Mouse (Mus musculus) retina, adult 2 months (tissue): ENCODE data around the gene Pa2g4.

ENCODE experiments used
- DNase-seq: peaks from one replicate; pipeline ENCODE4 v3.0.0-alpha.2; 2012; ENCODE audit warnings: low read depth, low spot score

The Pa2g4 gene

GRCm38 (mm10) chr10:128536266-128536940 is 29.4 kb downstream of the Pa2g4 start:
- peak; percentile 80 for DNase-seq

- DNase-seq: no peak
Observed at GRCm38 (mm10) chr10:128535624-128536265, 30.0 kb downstream of the Pa2g4 start.

GRCm38 (mm10) chr10:128535206-128535605 is 30.6 kb downstream of the Pa2g4 start:
- no peak for DNase-seq

GRCm38 (mm10) chr10:128526366-128527356 is 39.1 kb downstream of the Pa2g4 start:
- no peak for DNase-seq

GRCm38 (mm10) chr10:128525671-128526308 is 40.0 kb downstream of the Pa2g4 start, which contains the start of gene Esyt1:
TSS of gene Esyt1 (minus strand) at chr10:128525871.
- peak; percentile 91 for DNase-seq

GRCm38 (mm10) chr10:128524732-128525662 is 40.8 kb downstream of the Pa2g4 start:
- no peak for DNase-seq

GRCm38 (mm10) chr10:128524111-128524731 is 41.6 kb downstream of the Pa2g4 start:
- no peak for DNase-seq

GRCm38 (mm10) chr10:128522351-128522750 is 43.4 kb downstream of the Pa2g4 start:
- DNase-seq: no peak

- no peak for DNase-seq
Observed at GRCm38 (mm10) chr10:128520591-128520990, 45.2 kb downstream of the Pa2g4 start.

GRCm38 (mm10) chr10:128518833-128519232 is 47.0 kb downstream of the Pa2g4 start:
- no peak for DNase-seq

- no peak for DNase-seq
Observed at GRCm38 (mm10) chr10:128516677-128517076, 49.1 kb downstream of the Pa2g4 start.

- no peak for DNase-seq
Observed at GRCm38 (mm10) chr10:128516029-128516428, 49.8 kb downstream of the Pa2g4 start.

GRCm38 (mm10) chr10:128515044-128515443 is 50.7 kb downstream of the Pa2g4 start:
- DNase-seq: no peak

- no peak for DNase-seq
Observed at GRCm38 (mm10) chr10:128511761-128512160, 54.0 kb downstream of the Pa2g4 start.

- DNase-seq: no peak
Observed at GRCm38 (mm10) chr10:128511189-128511588, 54.6 kb downstream of the Pa2g4 start.

GRCm38 (mm10) chr10:128510301-128510700 is 55.5 kb downstream of the Pa2g4 start:
- no peak for DNase-seq

- no peak for DNase-seq
Observed at GRCm38 (mm10) chr10:128509831-128510230, 56.0 kb downstream of the Pa2g4 start.

GRCm38 (mm10) chr10:128509203-128509602 is 56.6 kb downstream of the Pa2g4 start:
- no peak for DNase-seq

GRCm38 (mm10) chr10:128508260-128508659 is 57.5 kb downstream of the Pa2g4 start:
- DNase-seq: no peak
